Mouse (Mus musculus): ENCODE data around the gene Dip2b. TPM values are rescaled to one million over a fixed set of nuclear protein-coding genes. Genes with fewer than 3 reads are reported as not detected.

Gene Dip2b
- polyA plus RNA-seq, 1 experiment from 2014 or later: 15.0 TPM

DNA sequence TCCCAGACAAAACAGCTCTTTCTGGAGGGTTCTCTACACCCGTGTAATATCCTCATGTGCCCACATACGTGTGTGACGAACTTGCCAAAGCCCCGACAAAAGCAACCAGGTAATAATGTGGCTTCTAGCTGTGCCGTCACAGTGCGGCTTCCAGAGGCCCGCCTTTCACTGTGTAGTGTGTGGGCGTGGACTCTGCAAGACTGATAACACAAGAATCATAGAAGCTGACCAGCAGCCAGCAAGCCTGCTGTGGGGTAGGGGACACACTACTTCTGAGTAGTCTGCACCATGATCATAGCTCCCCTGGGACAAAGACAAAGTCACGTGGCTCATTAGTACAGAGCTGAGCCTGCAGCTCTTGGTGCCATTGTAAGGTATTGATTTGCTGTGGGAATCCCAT lies 147.8 kb downstream of the Dip2b start:
- no peaks in the 10 kb centered on the region for H3K4me1 ChIP-seq
- no peak overlapping the region for H3K9ac ChIP-seq
- 88% methylated on average over 9 of the region's 9 CpGs for WGBS
- no peaks in the 10 kb centered on the region for H3K27me3 ChIP-seq
- H3K27ac ChIP-seq: no peak overlapping the region
- no peak overlapping the region for H3K4me3 ChIP-seq
- ATAC-seq (ENCODE audit: insufficient number of reproducible peaks, insufficient read depth, low FRiP score, low TSS enrichment): no peak
- peaks cover 84% of the 10 kb centered on the region for H3K36me3 ChIP-seq
- no peak overlapping the region for H3K4me2 ChIP-seq (replicated peaks)
- H3K9me3 ChIP-seq: no peaks in the 10 kb centered on the region

DNA sequence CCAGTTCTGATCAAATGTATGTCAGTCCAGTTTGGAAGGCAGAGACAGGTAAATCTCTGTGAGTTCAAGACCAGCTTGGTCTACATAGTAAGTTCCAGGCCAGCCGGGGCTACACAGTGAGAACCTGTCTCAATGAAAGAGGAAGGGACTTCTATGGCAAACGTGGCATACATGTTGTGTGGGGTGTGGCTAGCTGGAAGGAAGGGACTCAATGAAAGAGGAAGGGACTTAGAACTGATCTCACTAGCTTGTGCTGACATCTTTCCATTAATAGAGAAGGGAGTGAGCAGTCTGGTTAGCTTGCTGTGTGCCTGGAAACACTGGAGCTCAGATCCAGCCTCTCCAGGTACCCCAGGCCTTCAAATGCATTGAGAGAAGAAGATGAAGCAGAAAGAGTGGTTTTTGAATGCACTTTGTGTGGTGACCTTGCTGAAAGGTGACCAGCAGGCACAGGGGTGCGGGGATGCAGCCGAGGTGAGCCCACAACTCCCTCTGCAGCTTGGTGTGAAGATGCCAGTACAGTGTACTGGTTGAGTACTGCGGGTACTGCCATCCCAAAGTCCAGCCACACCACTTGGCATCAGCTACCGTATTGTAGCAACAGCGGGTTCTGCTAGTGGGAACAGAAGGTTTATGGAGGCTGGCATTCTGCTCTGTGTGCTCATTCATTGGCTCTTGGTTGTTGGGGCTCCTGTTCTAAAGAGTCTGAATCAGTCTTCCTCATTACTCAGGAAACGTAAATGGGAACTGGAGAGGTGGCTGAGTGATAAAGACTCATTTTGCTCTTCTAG lies 148.6 kb downstream of the Dip2b start:
- Histone ChIP-seq H3K4me2 (replicated peaks) (no peak overlapping the region), H3K27ac (no peak overlapping the region), H3K27me3 (no peaks in the 10 kb centered on the region), H3K4me1 (no peaks in the 10 kb centered on the region), H3K9me3 (no peaks in the 10 kb centered on the region), H3K36me3 (peaks cover 84% of the 10 kb centered on the region), H3K9ac (no peak overlapping the region), H3K4me3 (no peak overlapping the region)
- WGBS: 93% methylated on average over 8 of the region's 8 CpGs
- ATAC-seq (ENCODE audit: insufficient number of reproducible peaks, insufficient read depth, low FRiP score, low TSS enrichment): no peak

DNA sequence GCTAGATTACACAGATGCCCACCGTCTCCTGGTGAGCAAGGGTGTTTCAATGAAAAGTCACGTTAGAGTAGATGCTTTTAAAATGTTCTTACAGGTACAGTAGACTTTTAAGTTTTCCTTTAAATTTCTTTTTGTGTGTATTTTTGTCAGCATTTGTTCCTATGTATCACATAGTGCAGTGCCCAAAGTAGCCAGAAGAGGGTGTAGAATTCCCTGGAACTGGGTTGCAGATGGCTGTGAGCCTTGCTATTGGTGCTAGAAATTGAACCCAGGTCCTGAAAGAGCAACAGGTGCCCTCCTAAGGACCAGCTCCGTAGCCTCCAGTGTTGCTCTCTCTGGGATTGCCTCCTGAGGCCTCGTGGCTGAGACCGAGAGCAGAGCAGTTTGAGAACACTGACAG lies 150.1 kb downstream of the Dip2b start:
- H3K27me3 ChIP-seq: no peaks in the 10 kb centered on the region
- H3K4me1 ChIP-seq: no peaks in the 10 kb centered on the region
- no peak overlapping the region for H3K27ac ChIP-seq
- 83% methylated on average over 5 of the region's 5 CpGs for WGBS
- H3K4me3 ChIP-seq: no peak overlapping the region
- H3K9ac ChIP-seq: no peak overlapping the region
- no peaks in the 10 kb centered on the region for H3K9me3 ChIP-seq
- peaks cover 85% of the 10 kb centered on the region for H3K36me3 ChIP-seq
- ATAC-seq (ENCODE audit: insufficient number of reproducible peaks, insufficient read depth, low FRiP score, low TSS enrichment): no peak
- H3K4me2 ChIP-seq (replicated peaks): no peak overlapping the region

DNA sequence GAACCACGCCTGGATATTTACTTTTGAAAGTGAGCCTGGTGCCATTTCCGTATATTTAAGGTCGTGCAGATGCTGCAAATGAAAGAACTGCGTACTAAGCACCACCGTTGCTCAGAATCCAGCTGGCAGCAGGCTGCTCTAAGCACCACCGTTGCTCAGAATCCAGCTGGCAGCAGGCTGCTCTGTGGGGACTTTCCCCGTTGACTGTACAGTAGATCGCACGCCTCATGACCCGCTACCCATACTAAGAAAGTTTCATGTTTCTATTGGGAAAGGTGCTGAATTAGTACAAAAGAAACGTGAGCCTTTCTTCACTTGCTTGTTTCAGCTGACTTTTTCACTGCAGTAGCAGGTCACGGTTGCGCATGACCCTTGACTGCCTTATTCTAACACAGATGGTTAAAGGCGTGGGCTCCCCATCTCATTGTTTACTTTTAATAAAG lies 150.5 kb downstream of the Dip2b start:
- H3K9me3 ChIP-seq: no peaks in the 10 kb centered on the region
- H3K4me3 ChIP-seq: no peak overlapping the region
- ATAC-seq (ENCODE audit: insufficient number of reproducible peaks, insufficient read depth, low FRiP score, low TSS enrichment): no peak
- H3K4me2 ChIP-seq (replicated peaks): no peak overlapping the region
- no peaks in the 10 kb centered on the region for H3K4me1 ChIP-seq
- H3K9ac ChIP-seq: no peak overlapping the region
- no peak overlapping the region for H3K27ac ChIP-seq
- no peaks in the 10 kb centered on the region for H3K27me3 ChIP-seq
- peaks cover 85% of the 10 kb centered on the region for H3K36me3 ChIP-seq
- 73% methylated on average over 14 of the region's 14 CpGs for WGBS

DNA sequence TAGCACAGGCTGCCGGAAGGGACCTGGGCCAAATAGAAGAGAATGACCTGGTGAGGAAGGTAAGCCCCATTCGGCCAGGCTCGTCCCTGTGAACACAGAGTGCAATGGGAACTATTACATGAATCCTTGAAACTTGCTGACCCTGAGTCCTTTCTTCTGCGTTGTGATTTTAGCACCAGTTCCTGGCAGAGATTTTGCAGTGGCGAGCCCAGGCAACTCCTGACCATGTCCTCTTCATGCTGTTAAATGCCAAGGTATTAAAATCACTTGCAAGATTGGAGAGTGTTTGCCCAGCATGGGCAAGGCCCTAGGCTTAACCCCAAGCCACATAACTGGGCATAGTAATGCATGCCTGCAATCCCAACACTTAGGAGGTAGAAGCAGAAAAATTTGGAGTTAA lies 151.6 kb downstream of the Dip2b start:
- no peak overlapping the region for H3K27ac ChIP-seq
- no peak overlapping the region for H3K4me2 ChIP-seq (replicated peaks)
- no peaks in the 10 kb centered on the region for H3K4me1 ChIP-seq
- 89% methylated on average over 5 of the region's 5 CpGs for WGBS
- H3K36me3 ChIP-seq: peaks cover 78% of the 10 kb centered on the region
- ATAC-seq (ENCODE audit: insufficient number of reproducible peaks, insufficient read depth, low FRiP score, low TSS enrichment): no peak
- no peaks in the 10 kb centered on the region for H3K9me3 ChIP-seq
- no peaks in the 10 kb centered on the region for H3K27me3 ChIP-seq
- H3K4me3 ChIP-seq: no peak overlapping the region
- H3K9ac ChIP-seq: no peak overlapping the region

DNA sequence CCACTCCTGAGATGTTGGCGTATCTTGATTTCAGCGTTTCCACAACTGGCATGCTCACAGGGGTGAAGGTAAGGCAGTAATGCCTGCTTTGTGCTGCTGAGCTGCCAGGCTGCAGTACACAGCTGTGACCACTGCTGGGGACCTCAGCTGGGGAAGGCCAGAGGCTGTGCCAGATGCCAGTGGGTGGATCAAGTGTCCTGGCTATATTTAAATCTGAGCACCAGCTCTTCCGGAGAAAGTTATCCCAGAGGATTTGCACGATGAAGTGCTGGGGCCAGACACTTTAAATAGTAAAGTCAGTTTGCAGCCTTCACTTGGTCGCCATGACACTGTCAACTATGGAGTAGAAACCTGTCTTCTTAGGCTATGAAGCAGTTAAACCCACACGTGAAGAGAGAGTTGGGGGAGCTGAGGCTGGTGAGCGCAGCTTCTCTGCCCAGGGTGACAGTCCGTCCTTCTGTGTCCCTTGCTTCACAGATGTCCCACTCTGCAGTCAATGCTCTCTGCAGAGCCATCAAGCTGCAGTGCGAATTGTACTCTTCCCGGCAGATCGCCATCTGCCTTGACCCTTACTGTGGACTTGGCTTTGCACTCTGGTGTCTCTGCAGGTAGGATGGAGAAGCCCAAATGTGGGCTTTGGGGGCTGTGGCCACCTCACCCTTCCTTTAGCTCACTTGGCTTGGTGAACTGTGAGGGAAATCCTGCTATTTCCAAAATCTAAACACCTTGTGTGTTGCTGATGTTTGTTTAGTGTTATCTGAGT lies 160.7 kb downstream of the Dip2b start:
- Histone ChIP-seq H3K4me1 (no peaks in the 10 kb centered on the region), H3K36me3 (peaks cover 70% of the 10 kb centered on the region), H3K4me3 (no peak overlapping the region), H3K27ac (no peak overlapping the region), H3K27me3 (no peaks in the 10 kb centered on the region), H3K4me2 (replicated peaks) (no peak overlapping the region), H3K9ac (no peak overlapping the region), H3K9me3 (no peaks in the 10 kb centered on the region)
- whole genome bisulfite sequencing: 85% methylated on average over 11 of the region's 11 CpGs
- no peak for ATAC-seq (ENCODE audit: insufficient number of reproducible peaks, insufficient read depth, low FRiP score, low TSS enrichment)

DNA sequence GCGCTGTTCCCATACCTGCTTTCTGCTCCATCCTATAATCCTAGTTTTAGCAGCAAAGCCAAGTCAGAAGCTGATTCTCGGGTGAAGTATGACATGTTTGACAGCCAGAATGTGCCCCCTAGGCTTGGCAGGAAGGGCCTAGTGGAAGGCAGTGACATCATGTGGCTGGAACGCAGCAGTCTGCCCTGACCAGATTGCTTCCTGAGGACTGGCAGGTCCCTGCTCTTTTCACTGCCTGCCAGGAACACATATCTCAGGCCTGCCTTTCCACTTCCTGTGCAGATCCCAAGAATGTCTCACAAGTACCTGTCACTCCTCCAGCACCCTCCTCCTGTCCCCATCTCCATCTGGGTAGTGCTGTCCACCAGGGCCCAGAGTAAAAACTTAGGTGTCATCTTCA lies 161.3 kb downstream of the Dip2b start:
- 62% methylated on average over 3 of the region's 3 CpGs for WGBS
- ATAC-seq (ENCODE audit: insufficient number of reproducible peaks, insufficient read depth, low FRiP score, low TSS enrichment): no peak

DNA sequence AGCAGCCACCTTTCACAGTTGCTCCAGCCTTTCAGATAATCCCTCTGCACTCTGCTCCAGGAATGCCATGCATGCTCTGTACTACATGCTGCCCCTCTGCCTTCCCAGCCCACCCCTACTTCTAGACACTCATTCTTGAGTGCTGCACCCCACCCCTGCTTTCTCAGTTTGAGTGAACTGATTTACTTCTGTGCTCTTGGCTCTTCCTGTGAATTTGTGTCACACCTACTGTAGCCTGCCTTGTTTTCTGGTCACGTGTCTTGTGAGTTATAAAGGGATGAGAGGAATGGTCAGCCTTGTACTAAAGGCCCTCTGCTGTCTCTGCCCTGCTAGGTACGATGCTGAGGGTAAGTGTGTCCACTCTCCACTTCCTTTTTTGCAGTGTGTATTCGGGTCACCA lies 163.3 kb downstream of the Dip2b start:
- Histone ChIP-seq H3K9me3 (no peaks in the 10 kb centered on the region), H3K9ac (no peak overlapping the region), H3K4me2 (replicated peaks) (no peak overlapping the region), H3K27ac (no peak overlapping the region), H3K36me3 (peaks cover 79% of the 10 kb centered on the region), H3K4me3 (no peak overlapping the region), H3K4me1 (no peaks in the 10 kb centered on the region), H3K27me3 (no peaks in the 10 kb centered on the region)
- no peak for ATAC-seq (ENCODE audit: insufficient number of reproducible peaks, insufficient read depth, low FRiP score, low TSS enrichment)
- WGBS: 88% methylated on average over 3 of the region's 3 CpGs

More for the DNA sequence above, 161.3 kb downstream of the Dip2b start:
- Histone ChIP-seq H3K4me1 (no peaks in the 10 kb centered on the region), H3K27ac (no peak overlapping the region), H3K9ac (no peak overlapping the region), H3K4me2 (replicated peaks) (no peak overlapping the region), H3K9me3 (no peaks in the 10 kb centered on the region), H3K27me3 (no peaks in the 10 kb centered on the region), H3K4me3 (no peak overlapping the region), H3K36me3 (peaks cover 73% of the 10 kb centered on the region)

DNA sequence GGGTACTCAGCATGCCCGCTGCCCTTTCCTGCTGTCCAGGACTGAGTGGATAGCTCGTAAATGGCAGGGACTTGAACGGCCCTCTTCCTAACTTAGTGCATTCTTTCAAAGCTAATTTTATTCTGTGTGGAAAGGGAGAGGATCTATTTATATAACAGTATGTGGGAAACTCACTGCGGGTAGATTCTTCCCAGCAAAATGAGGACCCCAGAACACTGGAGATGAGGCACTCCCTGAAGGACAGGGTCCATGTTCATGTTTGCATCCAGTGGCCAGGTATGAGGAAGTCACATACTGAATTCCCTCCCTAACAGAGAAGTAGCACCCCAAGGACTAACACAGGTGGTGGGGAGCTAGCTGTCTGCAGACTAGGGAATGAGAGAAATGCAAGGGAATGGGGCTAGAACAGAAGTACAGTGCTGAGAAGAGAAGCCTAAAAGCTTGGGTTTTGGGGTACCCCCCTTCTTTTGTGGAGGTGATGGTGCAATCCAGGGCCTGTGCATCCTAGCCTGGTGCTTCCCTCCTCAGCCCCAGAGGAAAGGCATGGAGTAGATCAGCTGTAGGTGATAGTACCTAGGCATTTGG lies 164.1 kb downstream of the Dip2b start:
- no peak for ATAC-seq (ENCODE audit: insufficient number of reproducible peaks, insufficient read depth, low FRiP score, low TSS enrichment)
- Histone ChIP-seq H3K4me2 (replicated peaks) (no peak overlapping the region), H3K4me1 (no peaks in the 10 kb centered on the region), H3K4me3 (no peak overlapping the region), H3K9me3 (no peaks in the 10 kb centered on the region), H3K27me3 (no peaks in the 10 kb centered on the region), H3K36me3 (peaks cover 81% of the 10 kb centered on the region), H3K9ac (no peak overlapping the region), H3K27ac (no peak overlapping the region)
- WGBS: 94% methylated on average over 4 of the region's 4 CpGs

DNA sequence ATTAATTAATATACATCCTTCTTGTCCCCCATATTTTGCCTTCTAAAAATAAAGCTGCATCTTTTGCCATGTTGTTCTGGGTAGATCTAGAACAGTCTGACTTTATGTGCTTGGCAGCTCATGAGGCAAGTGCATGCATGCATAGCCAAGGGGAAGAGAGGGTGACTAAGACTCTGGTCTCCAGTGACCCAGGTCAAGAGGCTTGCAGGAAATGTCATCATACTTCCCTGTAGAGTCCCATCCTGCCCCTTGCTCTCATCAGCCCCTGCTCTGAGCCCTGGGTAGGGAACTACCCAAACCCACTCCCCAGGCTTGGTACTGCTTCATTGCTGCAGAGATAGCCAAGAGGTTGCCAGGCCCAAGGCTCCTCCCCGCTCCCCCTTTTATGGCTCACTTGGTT lies 166.1 kb downstream of the Dip2b start:
- Histone ChIP-seq H3K36me3 (peaks cover 85% of the 10 kb centered on the region), H3K27ac (no peak overlapping the region), H3K9ac (no peak overlapping the region), H3K4me1 (no peaks in the 10 kb centered on the region), H3K9me3 (no peaks in the 10 kb centered on the region), H3K4me2 (replicated peaks) (no peak overlapping the region), H3K27me3 (no peaks in the 10 kb centered on the region), H3K4me3 (no peak overlapping the region)
- 93% methylated on average over 1 of the region's 1 CpGs for WGBS
- ATAC-seq (ENCODE audit: insufficient number of reproducible peaks, insufficient read depth, low FRiP score, low TSS enrichment): no peak

DNA sequence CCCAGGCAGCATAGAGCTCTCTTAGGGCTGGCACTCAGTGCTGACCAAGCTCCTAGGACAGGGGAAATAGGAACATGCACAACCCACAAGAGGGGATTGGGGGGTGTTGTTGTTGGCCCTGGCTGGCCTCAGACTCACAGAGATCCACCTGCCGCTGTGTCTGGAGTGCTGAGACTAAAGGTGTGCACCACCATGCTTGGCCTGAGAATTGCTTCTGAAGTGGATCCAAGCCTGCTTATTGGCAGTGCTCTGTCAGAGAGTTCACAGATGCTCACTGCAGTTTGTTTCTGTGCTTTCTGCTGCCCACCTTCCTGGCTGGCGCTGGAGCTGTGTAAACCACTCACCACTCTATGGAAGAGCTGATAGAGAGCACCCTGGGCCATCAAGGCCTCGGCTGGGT lies 171.5 kb downstream of the Dip2b start:
- peaks cover 94% of the 10 kb centered on the region for H3K36me3 ChIP-seq
- H3K27ac ChIP-seq: no peak overlapping the region
- no peaks in the 10 kb centered on the region for H3K4me1 ChIP-seq
- no peak overlapping the region for H3K9ac ChIP-seq
- H3K27me3 ChIP-seq: no peaks in the 10 kb centered on the region
- no peaks in the 10 kb centered on the region for H3K9me3 ChIP-seq
- ATAC-seq (ENCODE audit: insufficient number of reproducible peaks, insufficient read depth, low FRiP score, low TSS enrichment): no peak
- 92% methylated on average over 3 of the region's 3 CpGs for whole genome bisulfite sequencing
- no peak overlapping the region for H3K4me2 ChIP-seq (replicated peaks)
- no peak overlapping the region for H3K4me3 ChIP-seq

DNA sequence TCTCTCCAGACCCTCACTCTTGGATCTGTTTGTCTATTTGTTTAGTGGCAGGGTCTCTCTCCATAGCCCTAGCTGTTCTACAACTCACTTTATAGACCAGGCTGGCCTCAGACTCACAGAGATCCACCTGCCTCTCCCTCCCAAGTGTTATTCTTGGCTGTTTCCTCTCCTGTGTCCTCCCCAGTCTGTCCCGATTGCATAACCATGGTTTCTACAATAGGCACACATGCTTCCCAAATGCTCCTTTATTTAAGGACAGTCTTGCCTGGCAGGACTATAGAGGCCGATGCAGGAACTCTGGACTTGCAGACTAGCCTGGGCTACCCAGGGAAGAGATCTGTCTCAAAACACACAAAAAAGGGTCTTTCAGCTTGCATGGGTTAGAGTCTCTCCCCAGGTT lies 174.9 kb downstream of the Dip2b start:
- peaks cover 74% of the 10 kb centered on the region for H3K36me3 ChIP-seq
- H3K4me3 ChIP-seq: no peak overlapping the region
- no peak for ATAC-seq (ENCODE audit: insufficient number of reproducible peaks, insufficient read depth, low FRiP score, low TSS enrichment)
- H3K27me3 ChIP-seq: no peaks in the 10 kb centered on the region
- no peak overlapping the region for H3K27ac ChIP-seq
- no peak overlapping the region for H3K4me2 ChIP-seq (replicated peaks)
- H3K4me1 ChIP-seq: no peaks in the 10 kb centered on the region
- WGBS: 96% methylated on average over 2 of the region's 2 CpGs
- no peaks in the 10 kb centered on the region for H3K9me3 ChIP-seq
- no peak overlapping the region for H3K9ac ChIP-seq
